Mouse (Mus musculus) liver, adult 2 months (tissue): ENCODE data around the gene Cipc.

Experiments
- CTCF ChIP-seq: fragments of 200-500 bp; IDR thresholded peaks from 2 replicates; pipeline ENCODE4 v1.5.1; 2011; ENCODE audit warnings: low read depth, low read length, control low read depth
- POLR2A ChIP-seq: fragments of 200-500 bp; IDR thresholded peaks from 2 replicates; pipeline ENCODE4 v1.6.1; 2011; ENCODE audit warnings: low read length, control low read depth; ENCODE audit not compliant: insufficient read depth; ENCODE audit errors: extremely low read depth

GRCm38 (mm10) chr12:86989890-86990754, 43.3 kb downstream of the Cipc start, which contains the start of gene Zdhhc22:
- TF ChIP-seq CTCF (no peak), POLR2A (no peak)
